Mouse (Mus musculus): ENCODE results near the gene Trim54. TPM values are rescaled to one million over a fixed set of nuclear protein-coding genes. Genes with fewer than 3 reads are reported as not detected.

Gene Trim54
- polyA plus RNA-seq, 1 experiment from 2014 or later: 1.5 TPM

- H3K9me3 ChIP-seq (replicated peaks): no peaks in the 10 kb centered on the region
- H3K9ac ChIP-seq (replicated peaks): no peak overlapping the region
- 0 out of 2 replicates have a peak, but pooled peaks cover 5% of the 10 kb centered on the region for H3K27me3 ChIP-seq (replicated peaks)
- no peaks in the 10 kb centered on the region for H3K4me1 ChIP-seq
- WGBS: 27% methylated on average over 10 of the region's 10 CpGs
- no peaks in the 10 kb centered on the region for H3K36me3 ChIP-seq
- ATAC-seq (ENCODE audit: low FRiP score): no peak
- H3K27ac ChIP-seq (replicated peaks): no peak overlapping the region
- H3K4me3 ChIP-seq (replicated peaks): no peak overlapping the region
- no peak overlapping the region for H3K4me2 ChIP-seq
These were observed 400 bp downstream of the Trim54 start for GRCm38 (mm10) chr5:31116912-31117311.

- ATAC-seq (ENCODE audit: low FRiP score): no peak
- 81% methylated on average over 8 of the region's 8 CpGs for WGBS
- Histone ChIP-seq H3K27ac (replicated peaks) (no peak overlapping the region), H3K27me3 (replicated peaks) (0 out of 2 replicates have a peak, but pooled peaks cover 5% of the 10 kb centered on the region), H3K9me3 (replicated peaks) (no peaks in the 10 kb centered on the region), H3K9ac (replicated peaks) (no peak overlapping the region), H3K4me1 (no peaks in the 10 kb centered on the region), H3K36me3 (no peaks in the 10 kb centered on the region), H3K4me3 (replicated peaks) (no peak overlapping the region), H3K4me2 (no peak overlapping the region)
These were observed 4.6 kb downstream of the Trim54 start for GRCm38 (mm10) chr5:31121111-31121510.

- 55% methylated on average over 2 of the region's 2 CpGs for WGBS
- no peak for ATAC-seq (ENCODE audit: low FRiP score)
- no peaks in the 10 kb centered on the region for H3K4me1 ChIP-seq
- H3K9ac ChIP-seq (replicated peaks): no peak overlapping the region
- no peaks in the 10 kb centered on the region for H3K9me3 ChIP-seq (replicated peaks)
- no peak overlapping the region for H3K27ac ChIP-seq (replicated peaks)
- no peak overlapping the region for H3K4me2 ChIP-seq
- no peak overlapping the region for H3K4me3 ChIP-seq (replicated peaks)
- no peaks in the 10 kb centered on the region for H3K27me3 ChIP-seq (replicated peaks)
- H3K36me3 ChIP-seq: no peaks in the 10 kb centered on the region
These were observed 7.0 kb downstream of the Trim54 start for GRCm38 (mm10) chr5:31123481-31123880.

GRCm38 (mm10) chr5:31126050-31126449, 9.5 kb downstream of the Trim54 start:
- no peaks in the 10 kb centered on the region for H3K4me1 ChIP-seq
- no peak overlapping the region for H3K27ac ChIP-seq (replicated peaks)
- H3K36me3 ChIP-seq: no peaks in the 10 kb centered on the region
- H3K4me3 ChIP-seq (replicated peaks): no peak overlapping the region
- no peak for ATAC-seq (ENCODE audit: low FRiP score)
- 40% methylated on average over 5 of the region's 5 CpGs for WGBS
- no peak overlapping the region for H3K4me2 ChIP-seq
- H3K9ac ChIP-seq (replicated peaks): no peak overlapping the region
- H3K27me3 ChIP-seq (replicated peaks): 0 out of 2 replicates have a peak, but pooled peaks cover 2% of the 10 kb centered on the region
- no peaks in the 10 kb centered on the region for H3K9me3 ChIP-seq (replicated peaks)

GRCm38 (mm10) chr5:31136730-31137424, 20.4 kb downstream of the Trim54 start:
- H3K36me3 ChIP-seq: peaks cover 7% of the 10 kb centered on the region; the same call in 1 of the 2 replicates
- peaks cover 27% of the 10 kb centered on the region for H3K4me1 ChIP-seq
- peak overlapping the region; percentile 36 for H3K4me3 ChIP-seq (replicated peaks)
- no peak overlapping the region for H3K27ac ChIP-seq (replicated peaks)
- peaks cover 67% of the 10 kb centered on the region for H3K27me3 ChIP-seq (replicated peaks)
- no peak for ATAC-seq (ENCODE audit: low FRiP score)
- peak overlapping the region; percentile 63 for H3K4me2 ChIP-seq
- under 1% methylated on average over 33 of the region's 33 CpGs for WGBS
- H3K9ac ChIP-seq (replicated peaks): no peak overlapping the region
- no peaks in the 10 kb centered on the region for H3K9me3 ChIP-seq (replicated peaks)

- H3K9ac ChIP-seq (replicated peaks): peak overlapping the region; percentile 40
- peaks cover 67% of the 10 kb centered on the region for H3K27me3 ChIP-seq (replicated peaks)
- H3K36me3 ChIP-seq: peaks cover 7% of the 10 kb centered on the region; the same call in 1 of the 2 replicates
- peaks cover 27% of the 10 kb centered on the region for H3K4me1 ChIP-seq
- ATAC-seq (ENCODE audit: low FRiP score): no peak
- H3K27ac ChIP-seq (replicated peaks): no peak overlapping the region
- no peaks in the 10 kb centered on the region for H3K9me3 ChIP-seq (replicated peaks)
- H3K4me2 ChIP-seq: peak overlapping the region; percentile 63
- H3K4me3 ChIP-seq (replicated peaks): peak overlapping the region; percentile 36
- WGBS: under 1% methylated on average over 13 of the region's 13 CpGs
These were observed 21.1 kb downstream of the Trim54 start for GRCm38 (mm10) chr5:31137658-31138057.

GRCm38 (mm10) chr5:31138241-31138967, 21.9 kb downstream of the Trim54 start, which contains the start of gene Ucn:
Gene Ucn (minus strand): TSS chr5:31138829.
- H3K9me3 ChIP-seq (replicated peaks): no peaks in the 10 kb centered on the region
- H3K27ac ChIP-seq (replicated peaks): no peak within 1 kb of the TSS
- H3K36me3 ChIP-seq: peaks cover 10% of the 10 kb centered on the region; the same call in 1 of the 2 replicates
- WGBS: 1% methylated on average over 52 of the region's 52 CpGs
- peaks cover 65% of the 10 kb centered on the region for H3K27me3 ChIP-seq (replicated peaks)
- peak within 1 kb of the TSS; percentile 63 for H3K4me2 ChIP-seq
- peak within 1 kb of the TSS; percentile 40 for H3K9ac ChIP-seq (replicated peaks)
- ATAC-seq (ENCODE audit: low FRiP score): no peak
- H3K4me3 ChIP-seq (replicated peaks): peak within 1 kb of the TSS; percentile 36
- peaks cover 27% of the 10 kb centered on the region for H3K4me1 ChIP-seq

- Histone ChIP-seq H3K4me1 (peaks cover 27% of the 10 kb centered on the region), H3K36me3 (peaks cover 13% of the 10 kb centered on the region; the same call in 1 of the 2 replicates), H3K9me3 (replicated peaks) (no peaks in the 10 kb centered on the region), H3K27ac (replicated peaks) (no peak overlapping the region), H3K4me2 (peak overlapping the region; percentile 63), H3K4me3 (replicated peaks) (peak overlapping the region; percentile 36), H3K27me3 (replicated peaks) (peaks cover 61% of the 10 kb centered on the region), H3K9ac (replicated peaks) (no peak overlapping the region)
- ATAC-seq (ENCODE audit: low FRiP score): no peak
- 14% methylated on average over 9 of the region's 9 CpGs for WGBS
These were observed 22.5 kb downstream of the Trim54 start for GRCm38 (mm10) chr5:31138968-31139425.

GRCm38 (mm10) chr5:31149781-31150180, 33.3 kb downstream of the Trim54 start:
- Histone ChIP-seq H3K4me1 (peaks cover 13% of the 10 kb centered on the region), H3K9me3 (replicated peaks) (no peaks in the 10 kb centered on the region), H3K27ac (replicated peaks) (no peak overlapping the region), H3K4me2 (no peak overlapping the region), H3K4me3 (replicated peaks) (no peak overlapping the region), H3K27me3 (replicated peaks) (no peaks in the 10 kb centered on the region), H3K9ac (replicated peaks) (no peak overlapping the region), H3K36me3 (peaks cover 20% of the 10 kb centered on the region)
- WGBS: 91% methylated on average over 4 of the region's 4 CpGs
- no peak for ATAC-seq (ENCODE audit: low FRiP score)

- Histone ChIP-seq H3K4me3 (replicated peaks) (no peak overlapping the region), H3K9me3 (replicated peaks) (no peaks in the 10 kb centered on the region), H3K4me2 (no peak overlapping the region), H3K4me1 (peaks cover 15% of the 10 kb centered on the region), H3K36me3 (peaks cover 13% of the 10 kb centered on the region), H3K27ac (replicated peaks) (no peak overlapping the region), H3K9ac (replicated peaks) (no peak overlapping the region), H3K27me3 (replicated peaks) (no peaks in the 10 kb centered on the region)
- ATAC-seq (ENCODE audit: low FRiP score): no peak
- 90% methylated on average over 3 of the region's 3 CpGs for WGBS
These were observed 35.2 kb downstream of the Trim54 start for GRCm38 (mm10) chr5:31151746-31152145.

GRCm38 (mm10) chr5:31153516-31154151, 37.1 kb downstream of the Trim54 start:
- Histone ChIP-seq H3K4me2 (peak overlapping the region; percentile 92), H3K4me1 (peaks cover 15% of the 10 kb centered on the region), H3K9ac (replicated peaks) (peak overlapping the region; percentile 77), H3K4me3 (replicated peaks) (peak overlapping the region; percentile 67), H3K9me3 (replicated peaks) (no peaks in the 10 kb centered on the region), H3K27me3 (replicated peaks) (no peaks in the 10 kb centered on the region), H3K36me3 (peaks cover 27% of the 10 kb centered on the region), H3K27ac (replicated peaks) (peak overlapping the region; percentile 79)
- peak; percentile 29 for ATAC-seq (ENCODE audit: low FRiP score)
- WGBS: 39% methylated on average over 6 of the region's 6 CpGs

Measured in neural tube, embryonic 15.5 days (tissue).